Mouse (Mus musculus): ENCODE measurements at regions not wholly inside any gene's neighbourhood (a gene's known extent, or its start where the extent isn't known, plus 50 kb on each side); places are given as distances from the start of the nearest gene placed in this dataset.

DNA sequence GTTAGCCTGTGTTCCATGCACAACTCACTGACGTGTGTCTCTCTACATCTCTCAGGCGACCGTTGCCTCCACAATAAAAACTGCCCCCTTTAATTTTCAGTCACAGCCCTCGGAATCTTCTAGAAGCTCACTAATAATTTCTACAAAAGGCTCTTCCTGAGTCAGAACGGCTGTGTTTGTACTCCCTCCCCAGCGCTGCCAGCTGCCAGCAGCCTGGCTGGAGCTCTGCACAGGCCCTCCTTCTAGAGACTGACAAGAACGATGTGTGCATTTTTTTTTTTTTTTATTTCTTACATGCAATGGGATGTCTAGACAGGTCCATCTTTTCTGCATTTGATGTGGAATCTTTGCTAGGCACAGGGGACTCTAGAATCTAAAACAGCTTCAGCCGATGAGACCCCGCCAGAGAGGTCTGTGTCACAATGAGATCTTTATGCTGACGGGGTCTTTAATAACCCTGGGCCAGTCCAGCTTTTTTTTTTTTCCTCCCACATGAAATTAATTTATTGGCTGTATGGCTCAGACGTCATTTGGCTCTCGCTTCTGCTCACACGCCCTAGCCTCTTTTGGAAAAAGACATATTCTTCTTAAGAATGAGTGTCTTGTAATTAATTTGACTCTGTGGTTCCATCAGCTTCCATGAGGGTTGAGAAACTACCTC is 185.8 kb upstream of the Zfp507 start:
- no peak for DNase-seq (ENCODE audit: low read depth, low spot score)

DNA sequence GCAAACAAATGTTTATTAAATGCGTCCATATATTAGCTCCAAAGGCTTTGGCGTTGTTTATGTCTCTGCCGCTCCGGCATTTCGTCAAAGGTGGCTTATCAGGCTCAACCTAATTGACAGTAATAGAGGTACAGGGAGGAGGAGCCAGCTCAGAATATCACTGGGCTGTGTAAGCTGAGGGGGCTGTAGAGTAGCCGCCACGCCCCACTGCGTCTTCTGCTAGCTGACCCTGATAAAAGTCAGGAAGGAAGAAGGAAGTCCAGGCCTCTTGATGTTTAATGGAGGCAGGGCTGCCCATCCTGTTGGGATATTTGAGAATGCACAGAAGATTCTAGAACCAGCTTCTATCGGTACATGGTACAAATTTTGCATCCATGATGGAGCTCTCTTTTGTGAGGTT is 175.2 kb upstream of the Zfp507 start:
- DNase-seq (ENCODE audit: low read depth, low spot score), result no peak

GRCm38 (mm10) chr7:35958731-35959130 is 155.9 kb upstream of the Zfp507 start:
- peak; percentile 27 for DNase-seq (ENCODE audit: low read depth, low spot score)

GRCm38 (mm10) chr7:35958052-35958451 is 155.2 kb upstream of the Zfp507 start:
- no peak for DNase-seq (ENCODE audit: low read depth, low spot score)

GRCm38 (mm10) chr7:35948794-35949193 is 146.0 kb upstream of the Zfp507 start:
- DNase-seq (ENCODE audit: low read depth, low spot score), result no peak

- DNase-seq (ENCODE audit: low read depth, low spot score), result no peak
These were observed 145.6 kb upstream of the Zfp507 start for GRCm38 (mm10) chr7:35948389-35948788.

DNA sequence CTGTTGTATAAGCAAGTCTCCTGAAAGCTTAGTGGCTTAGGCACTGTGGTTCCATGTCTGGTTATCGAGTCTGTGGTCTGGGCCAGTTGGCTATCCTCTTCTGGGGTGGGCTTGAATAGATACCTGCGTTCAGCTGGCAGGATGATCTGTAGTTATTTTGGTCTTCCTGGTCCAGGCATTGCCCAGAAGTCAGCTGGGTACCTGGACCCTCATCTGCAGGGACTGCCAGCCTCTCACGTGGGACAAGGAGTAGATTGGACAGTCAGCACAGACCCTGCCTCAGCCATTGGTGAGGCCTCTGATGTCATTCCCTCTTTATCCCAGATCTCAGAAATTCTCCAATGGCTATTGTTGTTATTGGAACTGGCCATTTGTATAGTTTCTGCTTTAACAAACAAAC is 138.3 kb upstream of the Zfp507 start:
- DNase-seq (ENCODE audit: low read depth, low spot score), result no peak

- DNase-seq (ENCODE audit: low read depth, low spot score), result no peak
These were observed 135.5 kb upstream of the Zfp507 start for GRCm38 (mm10) chr7:35938123-35938869.

- peak; percentile 24 for DNase-seq (ENCODE audit: low read depth, low spot score)
These were observed 123.9 kb upstream of the Zfp507 start for GRCm38 (mm10) chr7:35926749-35927148.

GRCm38 (mm10) chr7:35922582-35922981 is 119.8 kb upstream of the Zfp507 start:
- DNase-seq (ENCODE audit: low read depth, low spot score), result no peak

DNA sequence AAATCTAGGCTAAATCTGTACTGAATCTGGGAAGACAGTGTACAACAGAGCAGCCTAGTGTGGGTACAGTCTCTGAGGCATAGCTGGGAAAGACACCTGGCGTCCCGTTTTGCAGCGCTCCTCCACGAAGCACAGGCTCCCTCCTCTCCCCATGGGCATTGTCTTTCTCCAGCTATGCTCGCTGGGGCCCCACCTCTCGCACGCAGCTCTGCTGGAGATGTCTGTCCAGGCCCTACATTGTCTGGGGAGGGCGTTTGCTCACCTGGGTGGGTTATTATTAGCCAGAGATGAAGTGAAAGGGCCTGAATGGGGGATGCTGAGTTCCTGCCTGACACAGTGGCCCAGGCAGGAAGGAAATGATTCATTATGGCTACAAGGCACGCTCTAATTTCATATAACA is 118.1 kb upstream of the Zfp507 start:
- no peak for DNase-seq (ENCODE audit: low read depth, low spot score)

- no peak for DNase-seq (ENCODE audit: low read depth, low spot score)
These were observed 117.4 kb upstream of the Zfp507 start for GRCm38 (mm10) chr7:35920194-35920609.

DNA sequence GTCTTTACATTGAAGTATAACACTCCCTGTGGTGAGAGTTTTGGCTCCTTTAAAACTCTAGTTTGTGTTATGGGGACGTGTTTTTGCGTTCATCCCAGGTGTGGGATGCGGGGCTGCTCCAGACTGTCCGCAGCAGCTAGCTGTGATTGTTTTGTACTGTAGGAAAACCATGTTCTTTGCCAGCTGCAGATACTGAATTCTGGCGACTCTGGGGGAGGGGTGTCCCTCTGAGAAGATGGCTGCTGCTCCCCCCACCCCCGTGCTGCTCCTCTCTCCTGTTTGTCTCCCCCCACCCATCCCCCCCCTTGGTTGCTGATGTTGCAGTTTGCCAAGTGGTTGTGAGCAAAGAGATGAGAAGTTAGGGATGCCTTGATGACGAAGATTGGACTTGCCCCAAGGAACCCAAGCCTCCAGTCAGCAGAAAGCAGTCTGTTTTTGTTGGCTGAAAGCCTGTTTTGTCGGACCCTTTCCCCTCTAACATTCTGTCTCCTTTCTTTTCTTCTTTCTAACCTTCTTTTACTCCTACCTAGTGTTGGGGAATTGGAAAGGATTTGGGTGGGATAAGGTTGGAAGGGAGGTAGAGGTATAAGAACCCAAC is 107.4 kb upstream of the Zfp507 start:
- no peak for DNase-seq (ENCODE audit: low read depth, low spot score)

GRCm38 (mm10) chr7:35901942-35902381 is 99.2 kb upstream of the Zfp507 start:
- peak; percentile 60 for DNase-seq (ENCODE audit: low read depth, low spot score)

DNA sequence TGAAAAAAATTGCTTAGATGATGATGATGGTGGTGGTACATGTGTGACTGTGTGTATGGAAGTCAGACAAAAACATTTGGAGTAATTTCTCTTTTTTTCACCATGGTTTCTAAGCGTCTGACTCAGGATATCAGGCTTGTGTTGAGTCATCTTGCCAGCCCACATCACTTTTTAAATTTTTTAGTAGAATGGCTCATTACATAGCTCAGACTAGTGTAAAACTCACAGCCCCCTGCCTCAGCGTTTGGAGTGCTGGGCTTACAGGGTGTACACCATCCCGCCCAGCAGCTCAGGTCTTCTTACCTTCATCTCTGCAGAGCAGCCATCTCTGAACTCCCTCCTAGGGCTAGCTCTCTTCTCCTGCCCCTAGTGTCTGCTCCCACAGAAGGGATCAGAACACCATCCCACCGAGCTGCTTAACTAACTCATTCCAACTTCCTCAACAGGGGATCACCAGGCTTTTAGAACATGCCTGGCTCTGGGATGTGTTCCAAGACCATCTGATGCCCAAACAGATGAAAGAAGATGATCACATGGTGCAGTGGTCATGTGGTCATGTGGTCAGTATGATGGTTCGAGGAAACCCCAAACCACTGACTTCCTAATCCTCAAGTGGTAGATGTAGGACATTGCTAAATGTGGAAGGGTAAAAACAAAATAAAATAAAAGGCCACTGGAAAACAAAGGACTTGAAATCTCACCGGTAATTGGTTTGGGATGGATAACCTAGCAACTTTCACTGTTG is 96.1 kb upstream of the Zfp507 start:
- no peak for DNase-seq (ENCODE audit: low read depth, low spot score)

DNA sequence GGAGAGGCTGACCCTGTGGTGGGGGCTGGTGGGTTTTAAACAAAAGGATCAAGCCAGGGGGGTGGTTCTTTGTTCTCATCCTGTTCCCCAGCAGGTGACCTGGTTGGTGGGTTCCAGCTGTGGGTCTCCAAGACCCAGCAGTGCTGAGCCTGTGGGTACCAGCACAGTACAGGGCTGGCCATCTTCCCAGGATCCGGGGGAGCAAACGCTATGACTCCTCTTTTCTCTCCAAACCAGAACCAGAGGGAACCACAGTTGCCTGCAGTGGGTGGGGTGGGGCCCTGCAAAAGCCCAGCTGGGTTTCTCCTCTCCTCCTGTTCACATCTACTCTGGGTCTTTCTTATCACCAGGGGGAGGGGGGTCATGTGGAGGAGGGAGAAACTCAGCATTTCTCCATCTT is 90.5 kb upstream of the Zfp507 start:
- no peak for DNase-seq (ENCODE audit: low read depth, low spot score)

GRCm38 (mm10) chr7:35886051-35886450 is 83.2 kb upstream of the Zfp507 start:
- DNase-seq (ENCODE audit: low read depth, low spot score), result no peak

DNA sequence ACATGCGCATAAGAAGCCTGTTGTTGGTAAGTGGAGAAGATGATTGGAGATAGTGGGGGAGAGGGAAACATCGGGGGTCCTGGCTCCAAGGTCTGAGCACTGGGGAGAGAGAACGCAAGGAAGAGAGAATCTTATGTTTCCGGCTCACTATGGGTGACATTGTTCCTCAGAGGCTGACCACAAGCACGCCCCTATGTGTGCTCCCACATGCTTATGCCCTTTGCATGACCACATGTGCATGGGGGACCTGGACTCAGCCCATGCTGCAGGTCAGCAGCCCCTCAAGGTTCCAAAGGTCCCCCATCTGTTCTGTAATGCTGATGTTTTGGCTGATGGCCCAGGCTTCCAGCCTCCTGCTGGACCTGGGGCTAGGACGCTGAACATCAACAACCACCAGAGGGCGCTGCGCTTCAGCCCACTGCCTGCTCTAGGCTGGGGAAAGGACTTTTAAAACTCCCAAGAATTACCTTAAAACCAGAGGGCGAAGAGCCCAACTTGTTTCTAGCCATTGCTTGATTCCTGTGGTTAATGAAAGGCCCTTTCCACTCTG is 77.0 kb upstream of the Zfp507 start:
- peak; percentile 61 for DNase-seq (ENCODE audit: low read depth, low spot score)

DNA sequence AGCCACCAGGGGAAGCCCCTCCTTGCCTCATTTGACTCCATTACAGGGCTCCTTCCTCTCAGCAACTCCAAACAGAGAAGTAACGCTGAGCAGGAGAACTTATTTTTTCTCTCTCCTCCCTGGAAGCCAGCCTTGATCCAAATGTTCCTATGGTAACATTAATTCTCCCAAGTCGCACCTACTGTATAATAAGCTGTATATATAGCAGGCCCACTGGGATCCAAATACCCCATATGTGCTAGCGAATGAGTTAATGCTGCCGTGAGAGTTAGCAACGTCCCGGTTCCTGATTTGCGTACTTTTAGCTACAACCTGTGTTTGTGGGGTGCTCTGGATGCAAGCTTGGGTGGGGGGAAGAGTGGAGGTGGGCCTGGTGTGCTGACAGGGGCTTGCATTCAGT is 75.4 kb upstream of the Zfp507 start:
- no peak for DNase-seq (ENCODE audit: low read depth, low spot score)

DNA sequence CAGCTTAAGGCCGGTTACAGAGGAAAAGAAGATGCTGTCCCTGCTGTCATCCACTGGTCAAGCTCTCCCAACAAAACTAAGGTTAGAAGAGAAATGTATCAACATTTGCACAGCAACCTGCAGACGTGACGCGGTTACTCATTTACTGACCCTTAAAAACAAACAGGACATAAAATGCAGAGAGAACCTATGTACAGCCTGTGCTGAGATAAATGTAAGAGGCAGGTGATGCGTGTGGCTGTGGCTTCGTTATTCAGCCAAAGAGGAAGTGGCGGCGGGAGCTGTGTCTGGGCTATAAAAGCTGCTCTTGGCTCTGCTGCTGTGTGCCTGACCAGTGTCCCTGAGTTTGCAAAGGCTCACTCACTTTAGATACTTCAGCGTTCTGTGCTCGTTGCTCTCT is 58.2 kb upstream of the Zfp507 start:
- no peak for DNase-seq (ENCODE audit: low read depth, low spot score)

DNA sequence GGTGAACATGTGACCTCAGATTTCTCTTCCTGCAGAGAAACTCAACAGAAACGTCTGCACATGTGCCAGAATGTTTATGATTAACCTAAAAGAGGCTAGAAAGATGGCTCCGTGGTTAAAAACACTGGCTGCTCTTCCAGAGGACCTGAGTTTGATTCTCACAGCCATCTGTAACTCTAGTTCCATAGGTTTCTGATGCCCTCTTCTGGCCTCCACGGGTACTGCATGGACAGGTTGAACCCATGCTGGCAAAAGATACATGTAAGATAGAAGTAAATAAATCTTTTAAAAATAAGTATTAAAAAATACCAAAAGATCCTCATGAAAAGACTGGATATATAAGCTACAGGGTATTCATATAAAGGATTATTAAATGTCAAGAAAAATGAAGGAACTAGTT is 56.8 kb upstream of the Zfp507 start:
- peak; percentile 52 for DNase-seq (ENCODE audit: low read depth, low spot score)

GRCm38 (mm10) chr7:35857693-35858092 is 54.9 kb upstream of the Zfp507 start:
- no peak for DNase-seq (ENCODE audit: low read depth, low spot score)

Data from ES-CJ7 (cell line).